Mouse (Mus musculus): Measurements from ENCODE around the gene Ggta1.

Gene Ggta1

DNA sequence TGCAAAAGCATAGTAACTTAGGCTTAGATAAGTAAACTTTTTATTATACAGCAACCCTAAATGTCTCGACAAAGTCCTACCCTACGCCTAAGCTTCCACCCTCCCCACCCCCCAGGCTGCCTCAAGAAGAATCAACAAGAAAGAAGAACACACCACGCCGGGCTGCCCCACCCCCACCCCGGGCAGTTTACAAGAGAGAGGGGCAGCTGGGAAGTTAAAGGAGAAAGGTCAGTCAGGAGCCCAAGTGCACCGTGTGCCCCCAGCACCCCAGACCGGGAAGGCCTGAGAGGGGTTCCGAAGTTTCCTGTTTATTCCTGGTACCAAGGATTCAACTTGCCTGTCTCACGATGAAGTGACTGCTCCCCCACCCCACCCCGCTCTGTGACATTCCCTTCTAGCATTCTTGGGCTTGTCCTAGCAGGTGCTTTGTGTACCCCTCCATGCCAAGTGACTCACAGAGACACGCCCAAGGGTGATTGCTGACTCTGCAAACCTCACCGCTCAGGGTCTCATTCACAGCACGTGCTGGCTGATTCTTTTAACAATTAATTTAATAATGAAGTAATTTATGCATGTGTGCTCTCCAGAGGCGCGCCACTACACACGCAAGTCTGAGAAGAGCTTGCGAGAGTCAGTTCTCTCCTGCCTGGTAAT is 27.6 kb upstream of the Ggta1 start:
- no peak for DNase-seq (ENCODE audit: low read depth)

GRCm38 (mm10) chr2:35487700-35488099 is 24.7 kb upstream of the Ggta1 start:
- DNase-seq (ENCODE audit: low read depth) = no peak

- peak; percentile 87 for DNase-seq (ENCODE audit: low read depth)
Observed at GRCm38 (mm10) chr2:35486981-35487655, 24.1 kb upstream of the Ggta1 start.

- no peak for DNase-seq (ENCODE audit: low read depth)
Observed at GRCm38 (mm10) chr2:35484102-35484501, 21.1 kb upstream of the Ggta1 start.

GRCm38 (mm10) chr2:35483402-35483801 is 20.4 kb upstream of the Ggta1 start:
- no peak for DNase-seq (ENCODE audit: low read depth)

DNA sequence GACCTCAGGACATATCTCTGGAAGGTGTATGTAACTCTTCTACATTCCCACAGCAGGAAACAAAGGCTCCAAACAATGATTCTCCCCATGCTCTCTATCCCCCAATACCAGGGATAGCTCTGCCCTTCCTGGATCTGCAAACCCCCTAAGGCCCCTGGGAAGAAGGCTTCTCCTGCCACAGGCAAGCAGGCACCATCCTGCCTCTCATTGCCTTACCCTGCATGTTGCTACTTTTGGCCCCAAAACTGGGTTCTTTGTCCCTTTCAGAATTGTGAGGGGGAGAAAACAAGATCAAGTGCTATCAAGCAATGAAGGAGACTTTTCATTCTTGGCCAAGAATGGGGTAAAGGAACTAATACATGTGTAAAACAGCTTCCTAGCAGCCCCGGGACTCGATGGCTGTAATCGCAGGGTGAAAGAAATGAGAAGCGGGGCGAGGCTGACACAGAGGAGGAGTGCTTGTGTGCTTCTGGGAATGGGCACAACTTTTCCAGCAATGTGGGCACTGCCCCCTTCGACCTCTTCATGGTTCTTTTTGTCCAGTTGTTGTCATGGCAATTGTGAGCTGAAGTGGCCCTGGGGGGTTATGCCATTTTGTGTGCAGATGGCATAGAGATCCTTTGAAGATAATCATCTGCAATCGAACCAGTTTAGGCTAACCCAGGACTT is 18.4 kb upstream of the Ggta1 start:
- no peak for DNase-seq (ENCODE audit: low read depth)

DNA sequence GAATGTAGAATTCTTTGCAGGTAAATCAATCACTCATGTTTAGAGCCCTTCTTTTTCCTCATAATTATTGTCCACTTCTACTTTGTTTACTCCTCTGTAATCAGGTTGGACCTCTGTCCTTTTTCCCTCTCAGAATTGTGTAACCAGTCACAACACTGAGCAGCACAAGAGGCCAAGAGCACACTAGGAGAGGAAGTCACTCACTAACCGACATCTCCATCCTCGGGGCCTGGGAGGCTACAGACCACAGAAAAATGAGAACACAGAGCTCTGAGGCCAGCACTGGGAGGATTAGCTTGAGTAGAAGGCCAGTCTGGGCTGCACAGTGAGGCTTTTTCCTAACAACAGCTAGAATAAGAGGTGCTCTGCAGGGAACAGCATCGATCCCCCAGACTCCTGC is 17.0 kb upstream of the Ggta1 start:
- DNase-seq (ENCODE audit: low read depth) = no peak

DNA sequence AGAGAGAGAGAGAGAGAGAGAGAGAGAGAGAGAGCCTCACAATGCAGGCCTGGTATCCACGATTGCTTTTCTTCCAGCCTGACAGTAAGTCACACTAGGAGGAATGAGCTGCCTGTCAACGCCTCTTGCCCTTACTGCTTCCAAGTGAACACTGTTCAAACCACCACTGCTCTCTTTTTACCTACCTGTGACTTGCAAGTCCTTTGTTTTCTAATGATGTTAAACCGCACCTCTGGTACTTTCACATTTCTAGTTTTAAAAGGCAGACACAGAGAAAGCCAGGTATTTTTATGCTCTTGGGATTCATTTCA is 15.7 kb upstream of the Ggta1 start:
- DNase-seq (ENCODE audit: low read depth) = no peak

- DNase-seq (ENCODE audit: low read depth) = peak; percentile 83
Observed at GRCm38 (mm10) chr2:35477999-35478811, 15.2 kb upstream of the Ggta1 start.

GRCm38 (mm10) chr2:35477321-35477720 is 14.3 kb upstream of the Ggta1 start:
- DNase-seq (ENCODE audit: low read depth) = no peak

DNA sequence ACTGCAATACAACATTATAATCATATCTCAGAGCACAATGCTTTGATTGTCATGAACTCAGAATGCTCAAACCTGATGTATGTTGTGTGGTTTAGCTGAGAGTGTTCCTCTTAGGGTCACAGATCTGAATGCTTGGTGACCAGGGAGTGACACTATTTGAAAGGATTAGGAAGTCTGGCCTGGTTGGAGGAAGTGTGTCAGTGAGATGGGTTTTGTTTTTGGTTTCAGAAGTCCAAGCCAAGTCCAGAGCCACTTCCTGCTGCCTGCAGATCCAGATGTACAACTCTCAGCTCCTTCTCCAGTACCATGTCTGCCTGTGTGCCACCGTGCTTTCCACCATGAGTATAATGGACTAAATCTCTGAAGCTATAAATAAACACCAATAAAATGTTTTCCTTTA is 11.9 kb upstream of the Ggta1 start:
- DNase-seq (ENCODE audit: low read depth) = no peak

GRCm38 (mm10) chr2:35469266-35469665 is 6.2 kb upstream of the Ggta1 start:
- DNase-seq (ENCODE audit: low read depth) = peak; percentile 58

GRCm38 (mm10) chr2:35468276-35468675 is 5.2 kb upstream of the Ggta1 start:
- no peak for DNase-seq (ENCODE audit: low read depth)

GRCm38 (mm10) chr2:35467855-35468254 is 4.8 kb upstream of the Ggta1 start:
- DNase-seq (ENCODE audit: low read depth) = no peak

DNA sequence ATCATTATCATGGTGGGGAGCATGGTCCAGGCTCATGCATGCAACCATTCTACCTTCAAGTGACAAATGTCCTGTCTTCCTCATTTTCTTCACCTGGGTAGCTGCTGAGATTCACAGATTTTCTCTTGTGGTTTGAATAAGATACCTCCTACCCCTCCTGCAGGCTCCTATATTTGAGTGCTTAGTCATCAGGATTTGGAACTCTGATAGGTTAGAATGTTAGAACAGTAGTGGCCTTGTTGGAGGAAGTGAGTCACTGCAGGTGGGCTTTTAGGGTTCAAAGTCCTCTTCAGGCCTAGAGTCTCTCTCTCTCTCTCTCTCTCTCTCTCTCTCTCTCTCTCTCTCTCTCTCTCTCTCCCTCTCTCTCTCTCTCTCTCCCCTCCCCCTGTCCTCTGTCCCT is 2.6 kb upstream of the Ggta1 start:
- no peak for DNase-seq (ENCODE audit: low read depth)

- DNase-seq (ENCODE audit: low read depth) = no peak
Observed at GRCm38 (mm10) chr2:35464548-35464947, 1.5 kb upstream of the Ggta1 start.

- DNase-seq (ENCODE audit: low read depth) = no peak
Observed at GRCm38 (mm10) chr2:35464089-35464534, 1.1 kb upstream of the Ggta1 start.

DNA sequence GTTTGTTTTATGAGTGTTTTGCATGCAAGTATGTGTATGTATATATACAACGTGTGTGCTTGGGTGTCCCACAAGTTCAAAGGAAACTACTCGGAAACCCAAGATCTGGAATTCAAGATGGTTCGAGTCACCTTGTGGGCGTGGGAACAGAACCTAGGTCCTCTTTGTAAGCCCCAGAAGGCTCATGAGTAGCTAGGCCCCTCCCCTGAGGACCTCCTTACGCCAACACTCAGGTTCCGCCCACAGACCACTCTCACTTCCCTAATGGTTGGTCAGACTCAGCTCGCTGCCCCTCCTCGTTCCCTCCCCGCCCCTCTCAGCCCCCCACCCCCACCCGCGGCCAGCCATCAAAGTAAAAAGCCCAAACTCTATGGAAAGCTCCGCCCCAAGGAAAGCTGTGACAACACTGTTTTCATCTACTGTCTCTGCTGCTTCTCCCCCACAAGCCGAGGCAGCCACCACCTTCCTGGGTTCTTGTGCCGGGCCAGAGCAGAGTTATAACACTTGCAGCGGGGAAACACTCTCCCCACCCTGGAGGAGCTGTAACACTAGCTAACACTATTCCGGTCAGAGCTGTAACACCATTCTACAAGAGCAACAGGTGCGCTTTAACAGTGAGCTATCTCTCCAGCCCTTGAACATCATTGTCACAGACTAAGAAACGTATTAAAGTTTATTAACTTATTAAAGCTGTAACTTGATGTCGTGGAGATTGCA is 499 bp upstream of the Ggta1 start:
- DNase-seq (ENCODE audit: low read depth) = peak; percentile 66

DNA sequence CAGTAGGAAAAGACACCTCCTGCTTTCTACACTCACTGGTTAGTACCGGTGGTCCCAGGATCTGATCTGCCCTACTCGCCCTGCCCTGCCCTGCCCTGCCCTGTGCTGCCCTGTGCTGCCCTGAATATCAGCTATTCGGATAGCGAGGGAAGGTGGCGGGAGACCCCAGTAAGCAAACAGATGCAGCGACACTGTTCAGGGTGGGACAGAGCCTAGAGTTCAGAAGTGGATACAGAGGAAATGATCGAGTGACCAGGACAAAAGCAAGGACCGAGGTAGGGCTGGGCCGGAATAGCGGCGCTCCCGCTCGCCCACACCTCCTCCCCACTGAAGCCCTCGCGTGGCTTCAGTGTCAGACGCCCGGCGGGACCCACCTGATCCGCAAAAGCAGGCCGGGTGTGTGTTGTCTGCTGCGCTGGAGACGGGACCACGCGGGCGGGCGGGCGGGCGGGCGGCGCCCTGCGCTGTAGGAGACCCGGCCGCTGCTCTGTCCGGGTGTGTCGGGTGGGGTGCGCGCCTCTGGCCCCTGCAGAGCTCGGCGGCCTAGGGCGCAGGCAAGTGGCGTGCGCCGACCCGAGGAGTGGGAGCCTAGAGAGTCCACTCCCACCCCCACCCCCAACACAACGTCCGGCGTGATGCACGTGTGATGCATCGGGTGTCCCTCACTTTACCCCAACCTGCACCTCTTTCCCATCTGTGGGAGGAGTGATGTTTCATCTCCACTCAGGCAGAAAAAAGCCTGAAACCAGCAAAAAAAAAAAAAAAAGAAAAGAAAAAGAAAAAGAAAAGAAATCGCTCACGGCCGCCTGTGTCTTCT is 852 bp downstream of the Ggta1 start:
- DNase-seq (ENCODE audit: low read depth) = peak; percentile 70

GRCm38 (mm10) chr2:35461131-35461947 is 1.7 kb downstream of the Ggta1 start:
- peak; percentile 86 for DNase-seq (ENCODE audit: low read depth)
